Mouse (Mus musculus) embryonic facial prominence, embryonic 14.5 days (tissue): ENCODE results near the gene Ptprj. TPM values are rescaled to one million over a fixed set of nuclear protein-coding genes. Genes with fewer than 3 reads are reported as not detected.
A peak's percentile ranks its signal among the peaks of the same experiment; 100 is the strongest.

Experiments used
- ATAC-seq: fragments of 200-750 bp; cut with Nextera tagmentation; 2 replicates; pipeline ENCODE4 v1.8.0; 2017; ENCODE audit warnings: low read depth, moderate number of reproducible peaks, moderate TSS enrichment
- DNase-seq: peaks from one replicate; pipeline ENCODE4 v3.0.0-alpha.2; 2015; ENCODE audit warnings: low spot score
- H3K27ac ChIP-seq: fragments of 300-500 bp; sonication (generic); replicated peaks from 2 replicates; pipeline ENCODE4 v1.5.1; 2014; ENCODE audit warnings: low read depth, mild to moderate bottlenecking, low read length, moderate library complexity
- H3K27me3 ChIP-seq: fragments of 300-500 bp; sonication (generic); replicated peaks from 2 replicates; pipeline ENCODE4 v1.6.1; 2014; ENCODE audit warnings: low read length; ENCODE audit not compliant: control insufficient read depth, insufficient read depth
- H3K36me3 ChIP-seq: fragments of 300-500 bp; sonication (generic); 2 replicates; pipeline ENCODE4 v1.6.1; 2014; ENCODE audit warnings: low read length, mixed read lengths; ENCODE audit not compliant: control insufficient read depth, insufficient read depth
- H3K4me1 ChIP-seq: fragments of 300-500 bp; sonication (generic); 2 replicates; pipeline ENCODE4 v1.6.1; 2014; ENCODE audit warnings: antibody characterized with exemption, low read length; ENCODE audit not compliant: control insufficient read depth, insufficient read depth
- H3K4me2 ChIP-seq: fragments of 300-500 bp; sonication (generic); 2 replicates; pipeline ENCODE4 v1.6.1; 2014; ENCODE audit warnings: low read depth, mild to moderate bottlenecking, low read length, moderate library complexity, mixed read lengths
- H3K4me3 ChIP-seq: fragments of 300-500 bp; sonication (generic); 2 replicates; pipeline ENCODE4 v1.5.1; 2014; ENCODE audit warnings: low read depth, mild to moderate bottlenecking, low read length
- H3K9ac ChIP-seq: fragments of 300-500 bp; sonication (generic); 2 replicates; pipeline ENCODE4 v1.6.1; 2014; ENCODE audit warnings: low read depth, mild to moderate bottlenecking, low read length, moderate library complexity, mixed read lengths
- H3K9me3 ChIP-seq: fragments of 300-500 bp; sonication (generic); 2 replicates; pipeline ENCODE4 v1.6.1; 2016; ENCODE audit warnings: low read length; ENCODE audit not compliant: control insufficient read depth
- WGBS: fragments of 180-500 bp; shearing (Covaris S2); extraction: QIAGEN DNeasy Blood & Tissue Kit; methylation state at CpG from one replicate; pipeline ENCODE4 v1.1.7; 2014; 5-methylcytosine and 5-hydroxymethylcytosine counted together
- polyA plus RNA-seq: library from polyadenylated mRNA; unstranded; fragments of >200 nt; fragmentation: Nextera tagmentation; extraction: Ambion mirVana; gene quantifications from 2 replicates; pipeline ENCODE4 v1.2.1, GENCODE M21; 2014

The Ptprj gene
- polyA plus RNA-seq, 1 experiment from 2014 or later = 4.1 TPM

DNA sequence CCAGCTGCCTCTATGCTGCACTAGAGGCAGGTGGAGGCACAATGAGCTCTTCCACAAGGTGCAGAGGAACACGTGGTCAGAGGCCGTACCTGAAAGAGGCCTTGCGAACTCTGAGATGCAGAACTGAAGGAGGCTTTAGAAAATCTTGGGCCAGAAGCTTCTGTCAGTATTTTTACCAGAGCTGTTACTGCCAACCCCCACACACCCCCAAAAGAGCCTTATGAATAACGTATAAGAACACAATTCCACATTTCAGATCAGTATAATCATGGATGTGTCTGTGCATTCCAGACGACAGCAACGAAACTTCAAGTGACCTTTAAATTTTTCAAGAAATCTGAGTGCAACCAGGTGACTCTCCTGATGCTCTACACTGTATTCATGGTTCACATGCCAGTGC, 98.9 kb downstream of the Ptprj start:
- no peak for ATAC-seq
- WGBS = 70% methylated on average over 6 of the region's 6 CpGs
- no peak overlapping the region for H3K27ac ChIP-seq

DNA sequence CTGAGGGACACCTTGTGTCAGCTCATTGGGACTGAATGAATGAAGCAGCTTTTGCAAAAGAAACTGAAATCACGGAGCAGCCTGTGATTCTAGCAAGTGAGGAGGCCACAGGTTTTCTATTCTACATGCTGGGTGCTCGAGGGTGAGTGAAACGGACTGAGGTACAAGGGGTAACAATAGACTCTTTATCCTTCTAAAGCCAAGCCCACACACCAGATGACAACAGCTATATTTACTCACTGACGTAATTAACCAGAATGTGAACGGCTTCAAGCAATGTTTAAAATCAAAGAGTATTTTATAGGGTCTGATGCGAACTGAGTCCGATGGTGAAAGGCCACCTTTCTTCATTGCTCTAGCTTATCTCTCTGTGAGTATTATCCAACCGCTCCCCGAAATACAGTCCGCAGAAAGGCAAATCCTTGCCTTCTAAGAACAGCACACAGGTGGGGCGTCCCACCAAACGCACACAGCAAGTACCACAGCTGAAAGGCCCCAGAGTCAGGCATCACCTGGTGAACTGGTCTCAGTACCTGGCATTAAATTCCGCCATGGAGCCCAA, 99.6 kb downstream of the Ptprj start:
- H3K4me1 ChIP-seq = peaks cover 2% of the 10 kb centered on the region; the same call in 1 of the 2 replicates
- no peak overlapping the region for H3K27ac ChIP-seq
- no peaks in the 10 kb centered on the region for H3K36me3 ChIP-seq
- DNase-seq (no peak), ATAC-seq (no peak)
- H3K9me3 ChIP-seq = no peaks in the 10 kb centered on the region
- H3K4me3 ChIP-seq = no peak overlapping the region
- no peak overlapping the region for H3K4me2 ChIP-seq
- H3K9ac ChIP-seq = no peak overlapping the region
- WGBS = 63% methylated on average over 13 of the region's 13 CpGs
- H3K27me3 ChIP-seq = no peaks in the 10 kb centered on the region

More for the DNA sequence above, 98.9 kb downstream of the Ptprj start:
- Histone ChIP-seq H3K4me2 (no peak overlapping the region), H3K36me3 (no peaks in the 10 kb centered on the region), H3K4me3 (no peak overlapping the region), H3K4me1 (peaks cover 6% of the 10 kb centered on the region; the same call in 1 of the 2 replicates), H3K9me3 (no peaks in the 10 kb centered on the region), H3K27me3 (no peaks in the 10 kb centered on the region), H3K9ac (no peak overlapping the region)
- no peak for DNase-seq

DNA sequence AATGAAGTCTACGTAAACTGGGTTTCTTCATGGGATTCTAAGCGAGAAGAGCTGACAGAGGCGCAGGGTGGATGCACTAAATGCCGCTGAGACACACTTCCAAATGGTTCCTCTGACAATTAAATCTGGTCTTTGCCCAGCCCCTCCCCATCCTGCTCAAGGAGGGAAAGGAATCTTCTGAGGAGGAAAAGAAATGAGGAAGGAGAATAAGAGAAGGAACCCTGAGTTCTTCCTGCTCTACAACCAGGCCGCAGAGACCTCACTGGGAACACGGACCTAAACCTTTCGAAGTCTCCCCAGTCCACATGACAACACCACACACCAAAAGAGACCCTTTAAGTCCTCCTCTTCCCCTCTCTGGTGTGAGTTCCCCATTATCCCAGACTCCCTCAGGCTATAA, 101.9 kb downstream of the Ptprj start:
- no peak for DNase-seq
- no peaks in the 10 kb centered on the region for H3K4me1 ChIP-seq
- ATAC-seq = no peak
- H3K4me3 ChIP-seq = no peak overlapping the region
- no peak overlapping the region for H3K4me2 ChIP-seq
- no peaks in the 10 kb centered on the region for H3K27me3 ChIP-seq
- no peak overlapping the region for H3K9ac ChIP-seq
- no peaks in the 10 kb centered on the region for H3K36me3 ChIP-seq
- H3K27ac ChIP-seq = no peak overlapping the region
- no peaks in the 10 kb centered on the region for H3K9me3 ChIP-seq
- WGBS = 90% methylated on average over 7 of the region's 7 CpGs

DNA sequence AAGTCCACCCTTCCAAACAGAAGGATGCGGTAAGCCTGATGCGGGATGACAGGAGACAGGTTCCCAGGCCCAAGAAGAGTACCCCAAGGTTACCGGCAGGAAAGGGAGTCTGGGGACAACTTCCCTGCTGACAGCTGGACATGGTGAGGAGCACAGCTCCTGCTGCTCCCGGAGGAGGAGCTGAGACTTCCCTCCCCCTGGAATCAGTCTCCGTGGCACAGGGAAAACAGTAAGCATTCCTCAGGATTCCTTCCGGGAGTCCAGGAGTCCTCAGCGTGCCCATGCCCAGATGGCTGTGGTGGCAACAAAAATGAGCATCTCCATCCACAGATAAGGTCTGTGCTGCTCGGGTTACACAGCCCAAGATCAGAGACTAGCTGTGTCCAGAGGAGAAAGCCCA, 102.8 kb downstream of the Ptprj start:
- ATAC-seq (no peak), DNase-seq (no peak)
- no peaks in the 10 kb centered on the region for H3K27me3 ChIP-seq
- H3K36me3 ChIP-seq = no peaks in the 10 kb centered on the region
- no peaks in the 10 kb centered on the region for H3K4me1 ChIP-seq
- H3K4me2 ChIP-seq = no peak overlapping the region
- H3K9me3 ChIP-seq = no peaks in the 10 kb centered on the region
- H3K4me3 ChIP-seq = no peak overlapping the region
- 30% methylated on average over 8 of the region's 8 CpGs for WGBS
- no peak overlapping the region for H3K27ac ChIP-seq
- H3K9ac ChIP-seq = no peak overlapping the region

DNA sequence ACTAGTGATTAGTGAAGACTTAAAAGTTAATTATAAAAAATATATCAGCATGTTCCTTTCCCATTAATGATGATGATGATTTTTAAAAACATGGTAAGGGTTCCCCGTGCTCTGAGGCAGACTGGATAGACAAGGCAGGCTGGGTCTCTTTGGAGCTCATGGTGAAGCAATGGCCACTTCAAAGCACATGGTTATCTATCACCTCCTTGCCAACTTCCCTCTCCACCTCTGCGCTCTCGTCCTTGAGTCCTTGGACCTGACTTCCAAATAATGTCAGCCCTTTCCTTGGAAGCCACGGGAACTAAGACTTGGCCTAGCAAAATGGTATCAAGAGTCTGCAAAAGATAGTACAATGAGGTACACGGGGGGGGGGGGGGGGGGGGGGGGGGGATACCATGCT, 103.7 kb downstream of the Ptprj start:
- H3K36me3 ChIP-seq = no peaks in the 10 kb centered on the region
- ATAC-seq = no peak
- WGBS = 83% methylated on average over 4 of the region's 5 CpGs
- H3K9ac ChIP-seq = no peak overlapping the region
- no peaks in the 10 kb centered on the region for H3K27me3 ChIP-seq
- DNase-seq = no peak
- H3K4me1 ChIP-seq = no peaks in the 10 kb centered on the region
- no peak overlapping the region for H3K4me2 ChIP-seq
- no peak overlapping the region for H3K4me3 ChIP-seq
- H3K27ac ChIP-seq = no peak overlapping the region
- H3K9me3 ChIP-seq = no peaks in the 10 kb centered on the region

DNA sequence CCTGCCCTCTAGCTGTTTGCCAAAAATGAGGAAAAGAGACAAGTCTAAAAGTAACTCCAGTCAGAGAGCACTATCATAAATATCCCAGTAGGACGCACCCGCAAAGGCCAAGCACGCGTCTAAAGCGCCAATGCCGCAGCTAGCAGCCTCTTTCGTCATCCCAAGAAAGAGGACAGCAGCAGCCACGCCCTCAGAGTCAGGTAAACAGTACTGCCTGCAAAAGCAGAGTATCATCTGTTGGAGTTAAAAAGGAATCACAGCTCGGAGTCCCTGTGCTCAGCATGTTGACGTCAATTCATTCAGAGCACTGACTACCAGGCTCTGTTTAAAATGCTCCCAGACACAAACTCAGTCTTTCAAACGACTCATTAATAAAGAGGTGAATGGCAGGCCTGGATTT, 104.1 kb downstream of the Ptprj start:
- Histone ChIP-seq H3K4me1 (no peaks in the 10 kb centered on the region), H3K27ac (no peak overlapping the region), H3K9me3 (no peaks in the 10 kb centered on the region), H3K4me2 (no peak overlapping the region), H3K27me3 (no peaks in the 10 kb centered on the region), H3K36me3 (no peaks in the 10 kb centered on the region), H3K9ac (no peak overlapping the region), H3K4me3 (no peak overlapping the region)
- ATAC-seq (no peak), DNase-seq (no peak)
- WGBS = 82% methylated on average over 11 of the region's 11 CpGs

DNA sequence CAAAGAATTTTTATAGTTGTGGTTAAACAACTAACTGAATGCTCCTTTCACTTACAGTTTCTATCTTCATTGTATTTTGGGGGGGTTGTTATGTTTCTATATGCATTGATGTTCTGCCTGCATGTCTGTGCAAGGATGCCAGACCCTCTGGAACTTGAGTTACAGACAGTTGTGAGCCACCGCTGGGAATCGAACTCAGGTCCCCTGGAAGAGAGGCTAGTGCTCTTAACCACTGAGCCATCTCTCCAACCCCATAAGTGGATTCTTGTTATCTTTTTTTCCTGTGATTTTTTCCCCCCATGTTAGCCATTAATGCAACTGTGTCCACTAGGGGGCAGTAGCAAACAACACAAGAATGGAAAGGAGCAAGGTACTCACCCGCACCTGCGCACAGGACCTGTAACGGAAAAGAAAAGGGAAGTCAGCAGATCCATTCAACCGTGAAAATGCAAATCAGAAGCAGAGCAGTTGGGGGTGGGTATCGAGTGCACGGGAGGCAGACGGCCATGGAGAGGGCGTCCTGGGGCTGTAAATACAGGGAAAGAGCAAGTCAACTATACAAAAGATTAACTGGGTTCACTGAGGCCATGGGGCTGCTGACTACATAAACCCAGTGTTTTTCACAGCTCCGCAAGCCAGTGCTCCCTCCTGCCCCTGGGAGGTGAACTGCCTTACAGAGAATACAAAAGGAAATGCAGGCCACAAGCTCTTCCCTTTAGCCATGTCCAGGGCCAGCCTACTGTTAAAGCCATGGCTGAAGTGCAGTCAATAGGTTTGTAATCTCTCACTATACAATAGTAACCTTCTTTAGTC, 105.6 kb downstream of the Ptprj start:
- H3K9ac ChIP-seq = no peak overlapping the region; the same call in 1 of the 2 replicates
- H3K27ac ChIP-seq = no peak overlapping the region
- DNase-seq (peak; percentile 93), ATAC-seq (peak; percentile 92)
- H3K36me3 ChIP-seq = no peaks in the 10 kb centered on the region
- no peaks in the 10 kb centered on the region for H3K27me3 ChIP-seq
- H3K4me2 ChIP-seq = peak overlapping the region; percentile 54
- H3K9me3 ChIP-seq = no peaks in the 10 kb centered on the region
- H3K4me1 ChIP-seq = no peaks in the 10 kb centered on the region
- H3K4me3 ChIP-seq = peak overlapping the region; percentile 29
- WGBS = 3% methylated on average over 11 of the region's 11 CpGs

DNA sequence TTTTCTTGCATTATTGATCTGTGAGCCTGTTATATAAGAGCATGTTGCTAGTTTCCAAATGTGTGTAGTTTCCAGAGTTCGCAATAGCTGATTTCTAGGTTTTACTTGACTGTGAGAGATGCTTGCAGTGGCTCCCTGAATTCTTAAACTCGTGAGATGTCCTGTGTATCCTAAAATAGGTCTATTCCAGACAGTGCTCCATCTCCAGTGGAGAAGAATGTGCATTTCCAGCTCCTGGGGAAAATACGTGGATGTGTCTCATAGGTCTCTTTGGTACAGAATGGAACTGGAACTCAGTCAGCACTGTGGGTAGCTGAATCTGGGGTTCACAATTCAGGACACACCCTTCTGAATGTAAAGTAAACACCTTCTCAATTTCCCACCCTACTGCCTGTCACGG, 107.7 kb downstream of the Ptprj start:
- H3K27me3 ChIP-seq = no peaks in the 10 kb centered on the region

DNA sequence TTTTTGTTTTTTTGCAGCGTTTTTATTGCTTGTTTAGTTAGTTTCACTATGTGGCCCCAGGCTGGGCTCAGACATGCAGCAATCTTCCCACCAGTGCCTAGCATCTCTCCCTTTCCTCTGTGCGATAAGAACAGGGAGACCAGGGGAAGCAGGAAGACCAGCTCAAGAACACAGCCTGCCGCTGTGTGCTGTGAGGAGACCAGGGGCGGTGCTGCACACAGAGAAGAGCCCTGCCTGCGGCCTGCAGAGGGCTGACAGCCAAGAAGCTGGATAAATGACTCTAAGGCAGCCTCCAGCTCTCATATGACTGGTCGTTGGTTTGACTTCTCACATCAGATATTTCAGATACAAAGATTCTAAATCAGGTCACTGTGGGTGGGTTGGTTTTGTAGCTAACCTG, 110.3 kb downstream of the Ptprj start:
- no peaks in the 10 kb centered on the region for H3K4me1 ChIP-seq
- no peak overlapping the region for H3K9ac ChIP-seq
- no peak overlapping the region for H3K4me3 ChIP-seq
- no peak overlapping the region for H3K27ac ChIP-seq
- DNase-seq = peak; percentile 51
- H3K36me3 ChIP-seq = no peaks in the 10 kb centered on the region
- 38% methylated on average over 6 of the region's 6 CpGs for WGBS
- no peak overlapping the region for H3K4me2 ChIP-seq
- no peaks in the 10 kb centered on the region for H3K27me3 ChIP-seq
- no peaks in the 10 kb centered on the region for H3K9me3 ChIP-seq
- peak; percentile 35; the same call in 1 of the 2 replicates for ATAC-seq

More for the DNA sequence above, 107.7 kb downstream of the Ptprj start:
- DNase-seq (no peak), ATAC-seq (no peak)
- H3K9ac ChIP-seq = no peak overlapping the region
- no peak overlapping the region for H3K27ac ChIP-seq
- H3K9me3 ChIP-seq = no peaks in the 10 kb centered on the region
- H3K4me1 ChIP-seq = no peaks in the 10 kb centered on the region
- H3K4me2 ChIP-seq = no peak overlapping the region
- no peaks in the 10 kb centered on the region for H3K36me3 ChIP-seq
- WGBS = 78% methylated on average over 4 of the region's 4 CpGs
- H3K4me3 ChIP-seq = no peak overlapping the region
